Mouse (Mus musculus) CH12.LX (cell line): ENCODE measurements around the gene Fyb2. TPM values are rescaled to one million over a fixed set of nuclear protein-coding genes. Genes with fewer than 3 reads are reported as not detected.

ENCODE experiments used
- DNase-seq: peaks from one replicate; pipeline ENCODE4 v3.0.0-alpha.2; 2013; ENCODE audit errors: extremely low read depth
- H3K27ac ChIP-seq: 2 replicates; pipeline ENCODE4 v1.5.1; 2012; ENCODE audit warnings: low read depth, mild to moderate bottlenecking, control low read depth, moderate library complexity; ENCODE audit not compliant: insufficient read depth
- H3K27me3 ChIP-seq: replicated peaks from 2 replicates; pipeline ENCODE3; 2012; ENCODE audit warnings: inconsistent platforms
- H3K36me3 ChIP-seq, 2 experiments: replicated peaks in 1 of 2; 2 replicates each; pipeline versions ENCODE3 to v1.6.1; 2012; ENCODE audit warnings: inconsistent platforms in 1 of 2, low read length in 1 of 2, mild to moderate bottlenecking in 1 of 2, mixed read lengths in 1 of 2, moderate library complexity in 1 of 2; ENCODE audit not compliant: control insufficient read depth in 1 of 2, insufficient read depth in 1 of 2
- H3K4me1 ChIP-seq, 2 experiments: 2 replicates each; pipeline ENCODE4 v1.6.1; 2012; ENCODE audit warnings: inconsistent platforms in 1 of 2, moderate library complexity in 1 of 2; ENCODE audit not compliant: insufficient read depth in 2 of 2, control insufficient read depth in 1 of 2
- H3K4me2 ChIP-seq: 2 replicates; pipeline ENCODE4 v1.6.1; 2012; ENCODE audit warnings: low read depth, mild to moderate bottlenecking, control low read depth; ENCODE audit not compliant: poor library complexity, insufficient read depth, severe bottlenecking
- H3K4me3 ChIP-seq, 3 experiments: fragments of 150-350 bp in 1 of 3; sonication (generic) in 1 of 3; replicated peaks in 1 of 3; 2 replicates each; pipeline versions ENCODE3 to v1.5.1; 2011 to 2012; ENCODE audit warnings: low read depth in 2 of 3, low read length in 2 of 3, mild to moderate bottlenecking in 2 of 3, moderate library complexity in 2 of 3, control low read depth in 1 of 3, improper control_type of control experiment in 1 of 3, inconsistent platforms in 1 of 3, mixed read lengths in 1 of 3; ENCODE audit not compliant: poor library complexity in 1 of 3
- H3K79me2 ChIP-seq: replicated peaks from 2 replicates; pipeline ENCODE4 v1.6.1; 2012; ENCODE audit warnings: mild to moderate bottlenecking, moderate library complexity; ENCODE audit not compliant: control insufficient read depth, poor library complexity, insufficient read depth, severe bottlenecking; ENCODE audit errors: extremely low read depth
- H3K9ac ChIP-seq: 2 replicates; pipeline ENCODE4 v1.6.1; 2012; ENCODE audit warnings: low read depth, mild to moderate bottlenecking, control low read depth, moderate library complexity; ENCODE audit not compliant: insufficient read depth
- H3K9me3 ChIP-seq: replicated peaks from 2 replicates; pipeline ENCODE3; 2012; ENCODE audit warnings: low read length, inconsistent platforms, mixed read lengths
- CHD2 ChIP-seq: IDR thresholded peaks from 2 replicates; pipeline ENCODE4 v1.6.1; 2011; ENCODE audit warnings: low read length, improper control_type of control experiment
- IRF4 ChIP-seq: IDR thresholded peaks from 2 replicates; pipeline ENCODE4 v1.6.1; 2014; ENCODE audit warnings: low read depth, mild to moderate bottlenecking, inconsistent platforms, low read length, improper control_type of control experiment
- JUND ChIP-seq: conservative IDR thresholded peaks from 2 replicates; pipeline ENCODE4 v1.6.1; 2011; ENCODE audit warnings: low read depth, low read length, improper control_type of control experiment
- MAZ ChIP-seq: IDR thresholded peaks from 2 replicates; pipeline ENCODE4 v1.6.1; 2012; ENCODE audit warnings: low read depth, mild to moderate bottlenecking, inconsistent platforms, low read length, improper control_type of control experiment, moderate library complexity
- MXI1 ChIP-seq: IDR thresholded peaks from 2 replicates; pipeline ENCODE4 v1.6.1; 2011; ENCODE audit warnings: mild to moderate bottlenecking, low read depth, low read length, improper control_type of control experiment
- NRF1 ChIP-seq: IDR thresholded peaks from 2 replicates; pipeline ENCODE4 v1.6.1; 2014; ENCODE audit warnings: low read depth, mild to moderate bottlenecking, inconsistent platforms, low read length, improper control_type of control experiment, moderate library complexity
- PAX5 ChIP-seq: IDR thresholded peaks from 2 replicates; pipeline ENCODE4 v1.6.1; 2012; ENCODE audit warnings: low read length, inconsistent platforms, mixed read lengths
- POLR2AphosphoS2 ChIP-seq: IDR thresholded peaks from 2 replicates; pipeline ENCODE4 v1.6.1; 2011; ENCODE audit warnings: low read depth, low read length, improper control_type of control experiment
- RCOR1 ChIP-seq: conservative IDR thresholded peaks from 2 replicates; pipeline ENCODE4 v1.6.1; 2012; ENCODE audit warnings: low read depth, mild to moderate bottlenecking, inconsistent platforms, low read length, improper control_type of control experiment
- SIN3A ChIP-seq: IDR thresholded peaks from 2 replicates; pipeline ENCODE4 v1.6.1; 2012; ENCODE audit warnings: low read length, improper control_type of control experiment, inconsistent platforms
- UBTF ChIP-seq: IDR thresholded peaks from 2 replicates; pipeline ENCODE4 v1.6.1; 2012; ENCODE audit warnings: low read depth, mild to moderate bottlenecking, inconsistent platforms, low read length, improper control_type of control experiment, moderate library complexity
- ZC3H11A ChIP-seq: IDR thresholded peaks from 2 replicates; pipeline ENCODE4 v1.6.1; 2012; ENCODE audit warnings: low read depth, mild to moderate bottlenecking, inconsistent platforms, low read length, improper control_type of control experiment
- ZMIZ1 ChIP-seq: IDR thresholded peaks from 2 replicates; pipeline ENCODE4 v1.6.1; 2012; ENCODE audit warnings: low read depth, mild to moderate bottlenecking, inconsistent platforms, low read length, improper control_type of control experiment
- ZNF384 ChIP-seq: IDR thresholded peaks from 2 replicates; pipeline ENCODE4 v1.6.1; 2012; ENCODE audit warnings: low read depth, low read length, improper control_type of control experiment, inconsistent platforms
- dilution Hi-C: fragments of 300-500 bp; cut with MboI; formaldehyde crosslinking; loops from 2 replicates; pipeline ENCODE4 v1.14.3; 2020; ENCODE audit warnings: low sequenced_read_pairs; ENCODE audit not compliant: extremely low pct_unique_long_range_greater_than_20kb, extremely low pct_ligation_motif_present
- in situ Hi-C: fragments of 300-500 bp; cut with MboI; formaldehyde crosslinking; loops from 3 replicates; pipeline ENCODE4 v1.14.3; 2019; ENCODE audit warnings: low sequenced_read_pairs, low pct_ligation_motif_present, low pct_unique_long_range_greater_than_20kb, mixed read lengths
- polyA plus RNA-seq: library from polyadenylated mRNA; unstranded; fragments of >175 nt; gene quantifications from 2 replicates; pipeline ENCODE4 v1.2.1, GENCODE M21; 2012; ENCODE audit warnings: low read depth; ENCODE audit not compliant: insufficient read length
- total RNA-seq, 2 experiments: library from RNA; depleted of rRNA; stranded (reverse); fragments of 300-350 nt in 1 of 2; fragments of >200 nt in 1 of 2; gene quantifications; 2 replicates each; pipeline ENCODE4 v1.2.3; 2012 to 2014

The Fyb2 gene
- total and polyA plus RNA-seq, 3 experiments: 0.28 TPM; not detected in 2

DNA sequence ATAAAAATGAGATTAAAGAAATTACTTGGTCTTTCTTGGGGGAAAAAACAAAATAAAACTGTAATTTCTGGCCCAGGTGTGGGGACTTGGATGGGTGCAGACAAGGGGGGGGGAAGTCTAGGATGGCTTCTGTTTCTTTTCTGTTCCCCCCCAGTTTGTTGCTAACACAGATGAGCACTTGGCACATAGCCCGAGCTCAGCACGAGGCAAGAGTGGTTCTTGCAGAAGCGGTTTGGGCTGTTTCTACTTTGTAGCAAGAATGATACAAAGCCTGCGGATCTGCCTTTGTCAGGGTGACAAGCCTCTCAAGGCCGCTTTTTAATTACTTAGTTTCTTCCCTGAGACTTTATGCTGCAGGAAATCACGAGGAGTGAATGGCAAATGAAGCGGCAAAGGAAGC is 43.4 kb downstream of the Fyb2 start:
- H3K36me3 ChIP-seq: no peaks in the 10 kb centered on the region
- DNase-seq: no peak
- no peaks in the 10 kb centered on the region for H3K79me2 ChIP-seq
- no peak overlapping the region for H3K9ac ChIP-seq
- H3K9me3 ChIP-seq: no peaks in the 10 kb centered on the region
- H3K4me1 ChIP-seq: no peaks in the 10 kb centered on the region
- no peak overlapping the region for H3K4me2 ChIP-seq
- no peaks in the 10 kb centered on the region for H3K27me3 ChIP-seq
- dilution Hi-C loops (no loop called here), in situ Hi-C loops (no loop called here)
- H3K27ac ChIP-seq: no peak overlapping the region
- no peak for TF ChIP-seq SIN3A
- no peak overlapping the region for H3K4me3 ChIP-seq

GRCm38 (mm10) chr4:104961431-104961830 is 48.2 kb downstream of the Fyb2 start:
- Histone ChIP-seq H3K4me1 (no peaks in the 10 kb centered on the region), H3K4me3 (no peak overlapping the region), H3K79me2 (no peaks in the 10 kb centered on the region), H3K9me3 (no peaks in the 10 kb centered on the region), H3K4me2 (no peak overlapping the region), H3K9ac (no peak overlapping the region), H3K27me3 (no peaks in the 10 kb centered on the region), H3K27ac (no peak overlapping the region), H3K36me3 (no peaks in the 10 kb centered on the region)
- TF ChIP-seq CHD2 (no peak), ZMIZ1 (no peak), MXI1 (no peak), ZNF384 (no peak), RCOR1 (no peak), POLR2AphosphoS2 (no peak), MAZ (no peak), ZC3H11A (no peak), JUND (no peak), NRF1 (no peak), UBTF (no peak), PAX5 (no peak)
- no peak for DNase-seq
- dilution Hi-C loops (no loop called here), in situ Hi-C loops (no loop called here)

DNA sequence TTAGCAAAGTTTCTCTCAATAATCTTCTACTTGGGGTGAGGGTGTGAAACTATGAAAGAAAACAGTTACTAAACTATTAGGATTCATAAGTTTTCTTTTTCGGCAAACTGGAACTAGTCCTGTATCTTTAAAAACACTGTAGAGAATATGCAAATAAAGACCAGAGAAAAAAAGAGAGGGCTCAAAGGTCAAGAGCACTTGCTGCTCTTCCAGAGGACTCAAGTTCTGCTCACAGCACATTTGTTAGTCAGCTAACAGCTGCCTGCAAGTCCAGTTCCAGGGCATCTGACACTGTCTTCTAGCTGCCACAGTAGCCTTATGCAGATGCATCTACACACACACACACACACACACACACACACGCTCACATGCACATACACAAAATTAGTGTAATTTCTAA is 59.4 kb downstream of the Fyb2 start:
- H3K36me3 ChIP-seq: no peaks in the 10 kb centered on the region
- in situ Hi-C loops: no loop called here
- H3K79me2 ChIP-seq: no peaks in the 10 kb centered on the region
- H3K4me3 ChIP-seq: no peak overlapping the region
- peak; percentile 40 for TF ChIP-seq ZNF384
- no peak for TF ChIP-seq ZC3H11A
- no peak for TF ChIP-seq IRF4
- no peaks in the 10 kb centered on the region for H3K27me3 ChIP-seq
- peaks cover 0 to 6% of the 10 kb centered on the region in 2 experiments; a peak in 1 of 4 replicates for H3K4me1 ChIP-seq
- no peak overlapping the region for H3K4me2 ChIP-seq
- no peak overlapping the region for H3K9ac ChIP-seq
- dilution Hi-C loops: no loop called here
- no peak overlapping the region for H3K27ac ChIP-seq
- no peak for DNase-seq
- H3K9me3 ChIP-seq: no peaks in the 10 kb centered on the region
